Mouse (Mus musculus) MEL (cell line): ENCODE data around the gene Sost. TPM values are rescaled to one million over a fixed set of nuclear protein-coding genes. Genes with fewer than 3 reads are reported as not detected.

Source experiments
- DNase-seq: peaks from one replicate; pipeline ENCODE4 v3.0.0; 2011; ENCODE audit warnings: low read depth, low spot score
- H3K27ac ChIP-seq: 2 replicates; pipeline ENCODE4 v1.5.1; 2012; ENCODE audit warnings: low read depth, mild to moderate bottlenecking, control low read depth, low read length, moderate library complexity; ENCODE audit not compliant: control insufficient read depth
- H3K27me3 ChIP-seq, 2 experiments: fragments of 150-350 bp in 1 of 2; sonication (generic) in 1 of 2; 2 replicates each; pipeline ENCODE4 v1.6.1; 2012; ENCODE audit warnings: low read length in 2 of 2, mild to moderate bottlenecking in 2 of 2, improper control_type of control experiment in 1 of 2, moderate library complexity in 1 of 2; ENCODE audit not compliant: insufficient read depth in 2 of 2, control insufficient read depth in 1 of 2
- H3K36me3 ChIP-seq, 2 experiments: 2 replicates each; pipeline ENCODE4 v1.6.1; 2012 to 2014; ENCODE audit warnings: low read length in 2 of 2, improper control_type of control experiment in 1 of 2, inconsistent platforms in 1 of 2, mild to moderate bottlenecking in 1 of 2; ENCODE audit not compliant: insufficient read depth in 2 of 2, control insufficient read depth in 1 of 2
- H3K4me1 ChIP-seq, 2 experiments: fragments of 150-350 bp in 1 of 2; sonication (generic) in 1 of 2; 2 replicates each; pipeline ENCODE4 v1.6.1; 2012; ENCODE audit warnings: low read length in 2 of 2, improper control_type of control experiment in 1 of 2, mild to moderate bottlenecking in 1 of 2; ENCODE audit not compliant: insufficient read depth in 2 of 2, control insufficient read depth in 1 of 2
- H3K4me3 ChIP-seq, 2 experiments: fragments of 150-350 bp in 1 of 2; sonication (generic) in 1 of 2; 2 replicates each; pipeline ENCODE4 v1.5.1; 2012; ENCODE audit warnings: low read depth in 2 of 2, low read length in 2 of 2, mild to moderate bottlenecking in 2 of 2, moderate library complexity in 2 of 2, control low read depth in 1 of 2, improper control_type of control experiment in 1 of 2; ENCODE audit not compliant: control insufficient read depth in 1 of 2, insufficient read depth in 1 of 2
- H3K79me2 ChIP-seq: 2 replicates; pipeline ENCODE4 v1.6.1; 2012; ENCODE audit warnings: mild to moderate bottlenecking, low read length, moderate library complexity; ENCODE audit not compliant: control insufficient read depth, poor library complexity, insufficient read depth
- H3K9ac ChIP-seq: 2 replicates; pipeline ENCODE4 v1.6.1; 2012; ENCODE audit warnings: low read depth, mild to moderate bottlenecking, control low read depth, low read length, moderate library complexity; ENCODE audit not compliant: control insufficient read depth, poor library complexity, severe bottlenecking
- H3K9me3 ChIP-seq: fragments of 150-350 bp; sonication (generic); replicated peaks from 2 replicates; pipeline ENCODE4 v1.6.1; 2012; ENCODE audit warnings: mild to moderate bottlenecking, low read length, improper control_type of control experiment, moderate library complexity; ENCODE audit not compliant: insufficient read depth
- CTCF ChIP-seq, 3 experiments: IDR thresholded peaks in 2 of 3; conservative IDR thresholded peaks in 1 of 3; 2 replicates each; pipeline ENCODE4 v1.5.1; 2011 to 2012; ENCODE audit warnings: low read length in 3 of 3, low read depth in 2 of 3, mild to moderate bottlenecking in 2 of 3, improper control_type of control experiment in 1 of 3, inconsistent platforms in 1 of 3, mixed read lengths in 1 of 3, moderate library complexity in 1 of 3; ENCODE audit not compliant: control insufficient read depth in 1 of 3, insufficient read depth in 1 of 3, poor library complexity in 1 of 3, severe bottlenecking in 1 of 3
- E2F4 ChIP-seq: IDR thresholded peaks from 2 replicates; pipeline ENCODE4 v1.6.1; 2011; ENCODE audit warnings: low read depth, low read length, improper control_type of control experiment, borderline replicate concordance
- ELF1 ChIP-seq: IDR thresholded peaks from 2 replicates; pipeline ENCODE4 v1.6.1; 2014; ENCODE audit warnings: low read depth, mild to moderate bottlenecking, inconsistent platforms, low read length, improper control_type of control experiment, moderate library complexity
- EP300 ChIP-seq, 2 experiments: IDR thresholded peaks; 2 replicates each; pipeline ENCODE4 v1.6.1; 2011; ENCODE audit warnings: improper control_type of control experiment in 2 of 2, low read length in 2 of 2, low read depth in 1 of 2, mild to moderate bottlenecking in 1 of 2
- ETS1 ChIP-seq: IDR thresholded peaks from 2 replicates; pipeline ENCODE4 v1.6.1; 2012; ENCODE audit warnings: low read depth, mild to moderate bottlenecking, inconsistent platforms, low read length, improper control_type of control experiment, moderate library complexity
- GATA1 ChIP-seq: IDR thresholded peaks from 2 replicates; pipeline ENCODE4 v1.6.1; 2011; ENCODE audit warnings: low read depth, low read length, improper control_type of control experiment
- HCFC1 ChIP-seq: IDR thresholded peaks from 2 replicates; pipeline ENCODE4 v1.6.1; 2012; ENCODE audit warnings: low read depth, mild to moderate bottlenecking, inconsistent platforms, low read length, improper control_type of control experiment, moderate library complexity
- JUND ChIP-seq: IDR thresholded peaks from 2 replicates; pipeline ENCODE4 v1.6.1; 2011; ENCODE audit warnings: low read depth, mild to moderate bottlenecking, improper control_type of control experiment, low read length
- KAT2A ChIP-seq: conservative IDR thresholded peaks from 2 replicates; pipeline ENCODE4 v1.6.1; 2012; ENCODE audit warnings: low read depth, low read length, improper control_type of control experiment, inconsistent platforms
- MXI1 ChIP-seq: IDR thresholded peaks from 2 replicates; pipeline ENCODE4 v1.6.1; 2011; ENCODE audit warnings: mild to moderate bottlenecking, low read depth, low read length, improper control_type of control experiment
- MYB ChIP-seq: IDR thresholded peaks from 2 replicates; pipeline ENCODE4 v1.6.1; 2011; ENCODE audit warnings: mild to moderate bottlenecking, low read depth, low read length, improper control_type of control experiment
- MYC ChIP-seq: IDR thresholded peaks from 2 replicates; pipeline ENCODE4 v1.6.1; 2011; ENCODE audit warnings: low read depth, mild to moderate bottlenecking, low read length, improper control_type of control experiment, moderate library complexity
- NELFE ChIP-seq: IDR thresholded peaks from 2 replicates; pipeline ENCODE4 v1.6.1; 2011; ENCODE audit warnings: low read depth, low read length, improper control_type of control experiment
- POLR2A ChIP-seq, 2 experiments: IDR thresholded peaks; 2 replicates each; pipeline ENCODE4 v1.6.1; 2011 to 2012; ENCODE audit warnings: low read length in 2 of 2, mild to moderate bottlenecking in 2 of 2, control low read depth in 1 of 2, improper control_type of control experiment in 1 of 2, low read depth in 1 of 2, moderate library complexity in 1 of 2; ENCODE audit not compliant: control insufficient read depth in 1 of 2, insufficient read depth in 1 of 2, poor library complexity in 1 of 2
- TAL1 ChIP-seq: IDR thresholded peaks from 2 replicates; pipeline ENCODE4 v1.6.1; 2012; ENCODE audit warnings: mild to moderate bottlenecking, inconsistent platforms, low read length, moderate library complexity, mixed read lengths
- UBTF ChIP-seq: IDR thresholded peaks from 2 replicates; pipeline ENCODE4 v1.6.1; 2012; ENCODE audit warnings: low read depth, mild to moderate bottlenecking, inconsistent platforms, low read length, improper control_type of control experiment, moderate library complexity, borderline replicate concordance; ENCODE audit not compliant: insufficient read depth
- USF1 ChIP-seq: IDR thresholded peaks from 2 replicates; pipeline ENCODE4 v1.6.1; 2014; ENCODE audit warnings: low read depth, mild to moderate bottlenecking, inconsistent platforms, low read length, improper control_type of control experiment, moderate library complexity
- ZC3H11A ChIP-seq: IDR thresholded peaks from 2 replicates; pipeline ENCODE4 v1.6.1; 2012; ENCODE audit warnings: low read depth, mild to moderate bottlenecking, inconsistent platforms, low read length, improper control_type of control experiment
- ZMIZ1 ChIP-seq: IDR thresholded peaks from 2 replicates; pipeline ENCODE4 v1.6.1; 2012; ENCODE audit warnings: low read depth, mild to moderate bottlenecking, inconsistent platforms, low read length, improper control_type of control experiment, moderate library complexity
- polyA plus RNA-seq, 2 experiments: library from polyadenylated mRNA; stranded (reverse) in 1 of 2; unstranded in 1 of 2; fragments of >175 nt in 1 of 2; fragments of >200 nt in 1 of 2; gene quantifications; 2 replicates each; pipeline versions ENCODE4 v1.2.1 to v1.2.4; 2012; ENCODE audit warnings: low replicate concordance in 2 of 2, low read depth in 1 of 2; ENCODE audit not compliant: insufficient read length in 2 of 2, insufficient read depth in 1 of 2, missing spikeins in 1 of 2
- total RNA-seq: library from RNA; depleted of rRNA; stranded (reverse); fragments of 300-350 nt; gene quantifications from 2 replicates; pipeline ENCODE4 v1.2.3, GENCODE M21; 2012

Sost gene
- total and polyA plus RNA-seq, 3 experiments: not detected

GRCm38 (mm10) chr11:101974181-101974580 is 7.4 kb upstream of the Sost start:
- Histone ChIP-seq H3K27ac (no peak overlapping the region), H3K79me2 (no peaks in the 10 kb centered on the region), H3K27me3 (no peaks in the 10 kb centered on the region)
- DNase-seq: no peak
- TF ChIP-seq JUND (no peak), MYB (no peak), EP300 (IDR thresholded peaks at IDR 0.05; ENCODE audit: low read depth in 1 of 2, low read length in 2 of 2) (no peak), MXI1 (no peak), ETS1 (no peak), HCFC1 (no peak), NELFE (no peak), USF1 (no peak), KAT2A (no peak), MYC (no peak), ZMIZ1 (no peak), ELF1 (no peak)
- TF ChIP-seq, all 39 proteins: peak for 0
- H3K9ac ChIP-seq: no peak overlapping the region
- no peaks in the 10 kb centered on the region for H3K36me3 ChIP-seq
- H3K4me3 ChIP-seq: no peak overlapping the region
- H3K4me1 ChIP-seq: no peaks in the 10 kb centered on the region
- no peaks in the 10 kb centered on the region for H3K9me3 ChIP-seq

- Histone ChIP-seq H3K4me3 (no peak overlapping the region), H3K36me3 (no peaks in the 10 kb centered on the region), H3K9ac (no peak overlapping the region), H3K27ac (no peak overlapping the region), H3K79me2 (no peaks in the 10 kb centered on the region), H3K27me3 (no peaks in the 10 kb centered on the region), H3K4me1 (no peaks in the 10 kb centered on the region), H3K9me3 (no peaks in the 10 kb centered on the region)
- DNase-seq: no peak
- no peak for TF ChIP-seq TAL1
- no peak for TF ChIP-seq ZMIZ1
- no peak for TF ChIP-seq HCFC1
- TF ChIP-seq USF1: no peak
- TF ChIP-seq GATA1: no peak
- TF ChIP-seq CTCF (IDR thresholded peaks at IDR 0.05 in 2 of 3, conservative IDR thresholded peaks at IDR 0.05 in 1 of 3; ENCODE audit: control insufficient read depth in 1 of 3, insufficient read depth in 1 of 3, low read depth in 2 of 3, low read length in 3 of 3, poor library complexity in 1 of 3, severe bottlenecking in 1 of 3): no peak
- TF ChIP-seq JUND: no peak
- TF ChIP-seq NELFE: no peak
Observed at GRCm38 (mm10) chr11:101973496-101973895, 6.7 kb upstream of the Sost start.

GRCm38 (mm10) chr11:101972651-101973050 is 5.8 kb upstream of the Sost start:
- no peaks in the 10 kb centered on the region for H3K79me2 ChIP-seq
- no peaks in the 10 kb centered on the region for H3K27me3 ChIP-seq
- no peak for DNase-seq
- no peaks in the 10 kb centered on the region for H3K9me3 ChIP-seq
- no peaks in the 10 kb centered on the region for H3K4me1 ChIP-seq
- H3K9ac ChIP-seq: no peak overlapping the region
- H3K36me3 ChIP-seq: no peaks in the 10 kb centered on the region
- TF ChIP-seq GATA1: no peak
- no peak for TF ChIP-seq UBTF
- no peak for TF ChIP-seq KAT2A
- TF ChIP-seq JUND: no peak
- no peak for TF ChIP-seq E2F4
- no peak for TF ChIP-seq POLR2A (IDR thresholded peaks at IDR 0.05; ENCODE audit: control insufficient read depth in 1 of 2, insufficient read depth in 1 of 2, low read depth in 1 of 2, low read length in 2 of 2, poor library complexity in 1 of 2)
- TF ChIP-seq ZC3H11A: no peak
- no peak overlapping the region for H3K4me3 ChIP-seq
- no peak overlapping the region for H3K27ac ChIP-seq
